18 mouse cellular contexts compared by ENCODE assay signal in genomic region chr2:116807636-116808035, GRCm38 (mm10).
DNase-seq lines count a peak whose midpoint lies in the region; ATAC-seq lines count a peak whose summit lies in the region.
"Had no signal": no experiment of that assay in that cellular context is flagged by ENCODE, and none has a peak within 500 bp of the region (broad histone marks: within the 10 kb centered on the region; RNA-seq: fewer than 3 reads in every experiment).

No protein-coding gene starts in this region.

- no peak overlapping the region for H3K27ac ChIP-seq in forebrain, embryonic 14.5 days (ENCODE audit: low read depth, low read length)
- no peak overlapping the region for H3K27ac ChIP-seq in forebrain, embryonic 15.5 days (replicated peaks)
- 0 out of 2 replicates have a peak overlapping the region, but pooled peaks have one; percentile 44 for H3K27ac ChIP-seq in hindbrain, embryonic 14.5 days
- H3K27ac ChIP-seq in hindbrain, embryonic 10.5 days, result no peak overlapping the region
- peak overlapping the region; percentile 79 for H3K27ac ChIP-seq in midbrain, embryonic 12.5 days (replicated peaks)
- peak overlapping the region; percentile 28; the same call in 1 of the 2 replicates for H3K27ac ChIP-seq in midbrain, embryonic 16.5 days (ENCODE audit: low read length)
- H3K27ac ChIP-seq: embryonic facial prominence, embryonic 10.5 days; heart, adult 2 months; hindbrain, postnatal 0 days had no signal

- H3K36me3 ChIP-seq in forebrain, embryonic 14.5 days (ENCODE audit: control insufficient read depth, insufficient read depth, low read length), result no peaks in the 10 kb centered on the region
- H3K36me3 ChIP-seq in forebrain, embryonic 15.5 days, result no peaks in the 10 kb centered on the region
- H3K36me3 ChIP-seq in hindbrain, embryonic 14.5 days (replicated peaks; ENCODE audit: control insufficient read depth, insufficient read depth), result no peaks in the 10 kb centered on the region
- H3K36me3 ChIP-seq in hindbrain, embryonic 10.5 days, result no peaks in the 10 kb centered on the region
- no peaks in the 10 kb centered on the region for H3K36me3 ChIP-seq in midbrain, embryonic 12.5 days
- H3K36me3 ChIP-seq in midbrain, embryonic 16.5 days (ENCODE audit: control insufficient read depth, insufficient read depth, low read length), result no peaks in the 10 kb centered on the region
- H3K36me3 ChIP-seq: embryonic facial prominence, embryonic 10.5 days; heart, embryonic 12.5 days had no signal

- 40% methylated on average over 7 of the region's 7 CpGs for WGBS in forebrain, embryonic 14.5 days
- 48% methylated on average over 7 of the region's 7 CpGs for WGBS in forebrain, embryonic 15.5 days
- WGBS in hindbrain, embryonic 14.5 days, result 62% methylated on average over 7 of the region's 7 CpGs
- 79% methylated on average over 7 of the region's 7 CpGs for WGBS in hindbrain, embryonic 10.5 days
- 30% methylated on average over 7 of the region's 7 CpGs for WGBS in midbrain, embryonic 12.5 days
- WGBS in midbrain, embryonic 16.5 days, result 27% methylated on average over 7 of the region's 7 CpGs

- no peaks in the 10 kb centered on the region; the same call in 1 of the 2 replicates for H3K4me1 ChIP-seq in forebrain, embryonic 14.5 days (ENCODE audit: control insufficient read depth, insufficient read depth, low read length)
- peaks cover 6% of the 10 kb centered on the region; the same call in 1 of the 2 replicates for H3K4me1 ChIP-seq in forebrain, embryonic 15.5 days
- H3K4me1 ChIP-seq in hindbrain, embryonic 14.5 days (replicated peaks; ENCODE audit: control insufficient read depth, insufficient read depth, low read length), result no peaks in the 10 kb centered on the region
- peaks cover 8% of the 10 kb centered on the region; the same call in 1 of the 2 replicates for H3K4me1 ChIP-seq in hindbrain, embryonic 10.5 days (replicated peaks)
- peaks cover 23% of the 10 kb centered on the region for H3K4me1 ChIP-seq in midbrain, embryonic 12.5 days
- peaks cover 5% of the 10 kb centered on the region; the same call in 1 of the 2 replicates for H3K4me1 ChIP-seq in midbrain, embryonic 16.5 days (ENCODE audit: control insufficient read depth, insufficient read depth, low read length)
- H3K4me1 ChIP-seq: heart, embryonic 12.5 days had no signal

- H3K27me3 ChIP-seq in forebrain, embryonic 14.5 days (replicated peaks; ENCODE audit: control insufficient read depth, insufficient read depth, low read length), result no peaks in the 10 kb centered on the region
- H3K27me3 ChIP-seq in forebrain, embryonic 15.5 days, result no peaks in the 10 kb centered on the region
- no peaks in the 10 kb centered on the region for H3K27me3 ChIP-seq in hindbrain, embryonic 14.5 days (ENCODE audit: control insufficient read depth, insufficient read depth, low read length)
- H3K27me3 ChIP-seq in hindbrain, embryonic 10.5 days (ENCODE audit: insufficient read depth, poor library complexity, severe bottlenecking), result no peaks in the 10 kb centered on the region
- peaks cover 7% of the 10 kb centered on the region; the same call in 1 of the 2 replicates for H3K27me3 ChIP-seq in midbrain, embryonic 12.5 days
- no peaks in the 10 kb centered on the region; the same call in 1 of the 2 replicates for H3K27me3 ChIP-seq in midbrain, embryonic 16.5 days (ENCODE audit: control insufficient read depth, insufficient read depth, low read depth, low read length)
- H3K27me3 ChIP-seq: CH12.LX; heart, embryonic 12.5 days; Patski had no signal

- ATAC-seq in forebrain, embryonic 14.5 days, result 0 out of 2 replicates have a peak, but pooled peaks have one; percentile 23
- no peak for ATAC-seq in forebrain, embryonic 15.5 days (replicated peaks)
- no peak for ATAC-seq in hindbrain, embryonic 14.5 days (ENCODE audit: low FRiP score)
- ATAC-seq in midbrain, embryonic 12.5 days (ENCODE audit: low FRiP score, low read depth), result peak; percentile 39
- ATAC-seq in midbrain, embryonic 16.5 days, result no peak; the same call in 1 of the 2 replicates
- ATAC-seq: activated CD4-positive, CD25-positive, alpha-beta regulatory T cell, adult 4 months; hindbrain, postnatal 0 days; Patski had no signal

- H3K4me3 ChIP-seq in forebrain, embryonic 14.5 days (ENCODE audit: low read depth, low read length), result no peak overlapping the region
- no peak overlapping the region for H3K4me3 ChIP-seq in forebrain, embryonic 15.5 days
- H3K4me3 ChIP-seq in hindbrain, embryonic 14.5 days (replicated peaks; ENCODE audit: low read length), result no peak overlapping the region
- H3K4me3 ChIP-seq in hindbrain, embryonic 10.5 days, result no peak overlapping the region
- no peak overlapping the region for H3K4me3 ChIP-seq in midbrain, embryonic 12.5 days
- H3K4me3 ChIP-seq in midbrain, embryonic 16.5 days (ENCODE audit: low read depth, low read length), result no peak overlapping the region
- H3K4me3 ChIP-seq: embryonic facial prominence, embryonic 10.5 days; heart, adult 2 months; heart, embryonic 12.5 days had no signal

- H3K4me2 ChIP-seq in forebrain, embryonic 14.5 days (ENCODE audit: low read length), result no peak overlapping the region
- no peak overlapping the region for H3K4me2 ChIP-seq in forebrain, embryonic 15.5 days (replicated peaks)
- no peak overlapping the region for H3K4me2 ChIP-seq in hindbrain, embryonic 14.5 days (replicated peaks)
- H3K4me2 ChIP-seq in midbrain, embryonic 12.5 days (replicated peaks), result peak overlapping the region; percentile 13
- no peak overlapping the region for H3K4me2 ChIP-seq in midbrain, embryonic 16.5 days (ENCODE audit: low read length)
- H3K4me2 ChIP-seq: heart, embryonic 12.5 days had no signal

- no peak overlapping the region for H3K9ac ChIP-seq in forebrain, embryonic 14.5 days (ENCODE audit: low read length)
- H3K9ac ChIP-seq in forebrain, embryonic 15.5 days (replicated peaks), result no peak overlapping the region
- no peak overlapping the region for H3K9ac ChIP-seq in hindbrain, embryonic 14.5 days
- no peak overlapping the region for H3K9ac ChIP-seq in midbrain, embryonic 12.5 days (replicated peaks)
- H3K9ac ChIP-seq in midbrain, embryonic 16.5 days (ENCODE audit: low read depth, low read length), result no peak overlapping the region
- H3K9ac ChIP-seq: heart, embryonic 12.5 days had no signal

- no peak for DNase-seq in forebrain, embryonic 14.5 days (ENCODE audit: low spot score)
- DNase-seq in hindbrain, embryonic 14.5 days (ENCODE audit: low spot score), result no peak
- no peak for DNase-seq in hindbrain, embryonic 10.5 days (ENCODE audit: low spot score)
- no peak for DNase-seq in layer of hippocampus, postnatal 10 days (ENCODE audit: low spot score in 2 of 2)
- DNase-seq: adrenal gland, postnatal 14 days; cerebellum, adult 2 months; gastrocnemius, postnatal 10 days; heart, adult 2 months; kidney, adult 11 months had no signal

- no peaks in the 10 kb centered on the region for H3K9me3 ChIP-seq in forebrain, embryonic 14.5 days (replicated peaks; ENCODE audit: control insufficient read depth, low read length)
- H3K9me3 ChIP-seq in forebrain, embryonic 15.5 days, result no peaks in the 10 kb centered on the region
- H3K9me3 ChIP-seq in hindbrain, embryonic 14.5 days (ENCODE audit: control insufficient read depth, low read length), result no peaks in the 10 kb centered on the region
- no peaks in the 10 kb centered on the region for H3K9me3 ChIP-seq in hindbrain, embryonic 10.5 days
- H3K9me3 ChIP-seq in midbrain, embryonic 12.5 days, result no peaks in the 10 kb centered on the region
- H3K9me3 ChIP-seq in midbrain, embryonic 16.5 days (replicated peaks; ENCODE audit: control insufficient read depth, low read length, poor library complexity, severe bottlenecking), result no peaks in the 10 kb centered on the region
- H3K9me3 ChIP-seq: embryonic facial prominence, embryonic 10.5 days; heart, embryonic 12.5 days had no signal

Comparison
In these comparisons a context has a peak if more than half of its experiments do, and no peak if none do; other contexts are left out.
1. ATAC-seq: peak in forebrain, embryonic 14.5 days (single experiment) and midbrain, embryonic 12.5 days (single experiment); none in forebrain, embryonic 15.5 days (single experiment), hindbrain, embryonic 14.5 days (single experiment) and midbrain, embryonic 16.5 days (single experiment).
2. H3K27ac ChIP-seq: peak in hindbrain, embryonic 14.5 days (single experiment), midbrain, embryonic 12.5 days (single experiment) and midbrain, embryonic 16.5 days (single experiment); none in forebrain, embryonic 14.5 days (single experiment), forebrain, embryonic 15.5 days (single experiment) and hindbrain, embryonic 10.5 days (single experiment).